Mouse (Mus musculus): ENCODE measurements around the gene Clock.

- TF ChIP-seq POLR2A (IDR thresholded peaks at IDR 0.05; ENCODE audit: control insufficient read depth, low read depth, low read length) (no peak), CTCF (IDR thresholded peaks at IDR 0.05; ENCODE audit: control insufficient read depth, insufficient read depth, insufficient replicate concordance, low read depth, low read length) (no peak)
Measured at GRCm38 (mm10) chr5:76170522-76170921, 134.1 kb downstream of the Clock start.

Data from testis, adult 2 months (tissue).